Mouse (Mus musculus) ES-Bruce4 (cell line): Measurements from ENCODE around the gene St8sia2.

Experiments
- CTCF ChIP-seq: IDR thresholded peaks from one replicate; pipeline ENCODE4 v1.8.1; 2011; ENCODE audit warnings: low read depth, low read length
- POLR2A ChIP-seq: IDR thresholded peaks from one replicate; pipeline ENCODE4 v1.8.1; 2011; ENCODE audit warnings: low read length; ENCODE audit not compliant: insufficient read depth

DNA sequence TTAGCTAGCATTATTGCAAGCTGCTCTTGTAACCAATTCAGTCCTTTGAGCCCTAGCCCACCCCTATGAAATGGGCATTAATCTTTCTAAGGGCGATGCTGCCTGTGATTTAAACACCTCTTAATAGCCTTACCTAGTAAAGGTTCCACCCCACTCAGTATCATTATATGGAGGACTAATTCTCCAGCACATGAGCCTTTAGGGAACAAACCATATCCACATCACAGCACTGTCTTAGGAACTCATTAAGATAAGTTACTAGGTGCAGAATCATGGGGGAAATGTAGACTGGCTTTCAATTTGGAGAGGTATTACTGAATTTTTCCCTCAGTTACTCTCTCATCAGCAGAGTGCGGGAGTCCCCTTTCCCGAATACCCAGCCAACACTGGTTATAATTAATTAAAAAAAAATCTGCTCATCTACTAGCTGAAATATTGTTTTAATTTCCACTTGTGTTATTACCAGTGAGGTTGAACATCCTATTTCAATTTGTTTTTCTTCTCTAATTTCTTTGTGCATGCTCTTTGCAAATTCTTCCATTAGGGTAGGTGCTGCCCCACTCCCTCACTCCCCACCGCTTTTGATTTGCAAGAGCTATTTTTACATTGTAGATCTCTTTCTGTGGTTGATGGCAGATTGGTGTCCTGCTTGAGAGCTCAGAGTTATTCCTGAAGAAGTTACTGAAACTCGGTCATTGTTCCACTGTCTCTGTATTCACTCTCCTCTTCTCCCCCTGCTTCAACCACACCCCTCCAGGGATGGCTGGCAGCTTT lies 103.9 kb downstream of the St8sia2 start:
- TF ChIP-seq CTCF = no peak
- TF ChIP-seq POLR2A = no peak
